Mouse (Mus musculus): ENCODE results near the gene Junb. TPM values are rescaled to one million over a fixed set of nuclear protein-coding genes. Genes with fewer than 3 reads are reported as not detected.
A peak's percentile ranks its signal among the peaks of the same experiment; 100 is the strongest.

The Junb gene
- polyA plus RNA-seq (2012; rRNA removed), result 52.0 and 106 TPM in 2 replicates

DNA sequence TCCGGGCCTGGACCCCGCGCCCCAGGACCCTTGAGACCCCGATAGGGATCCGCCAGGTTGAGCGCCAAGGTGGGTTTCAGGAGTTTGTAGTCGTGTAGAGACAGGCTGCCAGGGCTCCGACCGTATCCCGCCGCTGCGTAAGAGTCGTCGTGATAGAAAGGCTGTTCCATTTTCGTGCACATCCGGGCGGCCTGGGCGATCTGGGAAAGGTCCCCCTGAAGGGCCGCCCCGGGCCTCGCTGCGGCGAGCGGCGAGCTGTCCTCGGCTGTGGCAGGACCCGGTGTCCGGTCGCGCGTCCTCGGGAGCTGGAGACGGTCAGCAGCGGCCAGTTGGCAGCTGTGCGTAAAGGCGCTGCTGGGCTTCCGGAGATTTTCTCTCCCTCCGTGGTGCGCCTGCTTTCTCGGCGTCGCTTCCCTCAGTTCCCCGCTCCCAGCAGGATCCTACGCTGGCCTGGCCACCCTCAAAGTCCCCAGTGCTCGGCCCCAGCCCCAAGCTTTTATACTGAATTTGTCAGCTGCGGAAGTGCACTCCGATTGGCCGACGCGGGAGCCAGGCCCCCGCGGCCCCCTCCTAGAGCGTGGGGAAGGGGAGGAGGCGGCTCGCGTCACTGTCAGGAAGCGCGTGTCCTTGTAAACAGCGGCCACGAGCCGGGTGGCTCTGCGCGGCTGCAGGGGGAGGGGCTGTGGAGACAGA lies at the start of gene Junb:
Junb (minus strand) TSS at position 471 of the 693 bp plus-strand sequence.
- DNase-seq (ENCODE audit: extremely low spot score in 1 of 2, low spot score in 1 of 2), result peak; percentile 91 to 96

GRCm38 (mm10) chr8:85027922-85028321 lies 49.4 kb upstream of the Junb start:
- DNase-seq (ENCODE audit: extremely low spot score in 1 of 2, low spot score in 1 of 2), result no peak

- no peak for DNase-seq (ENCODE audit: extremely low spot score in 1 of 2, low spot score in 1 of 2)
Measured at GRCm38 (mm10) chr8:85027516-85027855, 49.0 kb upstream of the Junb start.

DNA sequence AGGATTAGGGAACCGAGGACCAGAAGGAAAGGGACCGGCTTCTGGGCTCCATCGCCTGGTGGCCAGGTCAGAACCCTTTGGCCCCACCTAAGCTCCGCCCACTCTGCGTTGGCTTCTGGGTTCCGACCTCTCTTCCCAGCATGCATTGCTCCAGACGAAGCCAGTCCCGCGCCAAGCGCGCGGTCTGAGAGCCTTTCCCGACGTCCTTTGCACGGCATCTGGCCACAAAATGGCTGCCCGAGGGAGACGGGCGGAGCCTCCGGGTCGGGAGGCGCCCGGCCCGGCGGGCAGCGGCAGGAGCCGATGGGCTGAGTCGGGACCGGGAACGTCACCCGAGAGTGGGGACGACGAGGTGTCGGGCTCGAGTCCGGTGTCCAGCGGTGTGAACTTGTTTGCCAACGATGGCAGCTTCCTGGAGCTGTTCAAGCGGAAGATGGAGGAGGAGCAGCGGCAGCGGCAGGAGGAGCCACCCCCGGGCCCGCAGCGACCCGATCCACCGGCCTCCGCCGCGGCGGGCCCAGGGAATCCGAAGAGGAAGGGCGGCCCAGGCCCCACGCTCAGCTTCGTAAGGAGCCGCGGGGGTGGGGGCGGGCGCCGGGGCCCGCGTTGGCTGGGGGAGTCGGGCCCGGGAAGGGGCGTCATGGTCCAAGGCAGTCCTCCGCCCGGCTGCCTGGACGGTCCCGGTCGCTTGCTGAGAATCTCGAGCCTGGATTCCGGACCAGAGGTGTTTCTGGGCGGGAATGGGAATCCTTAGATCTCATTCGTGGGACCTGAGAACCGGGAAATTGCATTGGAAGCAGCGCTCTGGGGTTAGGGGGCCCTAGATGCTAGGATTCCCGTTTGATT lies 48.4 kb upstream of the Junb start, which contains the start of gene Trir:
Trir (plus strand) TSS at position 154 of the 846 bp plus-strand sequence.
- peak; percentile 89 to 97 for DNase-seq (ENCODE audit: extremely low spot score in 1 of 2, low spot score in 1 of 2)

DNA sequence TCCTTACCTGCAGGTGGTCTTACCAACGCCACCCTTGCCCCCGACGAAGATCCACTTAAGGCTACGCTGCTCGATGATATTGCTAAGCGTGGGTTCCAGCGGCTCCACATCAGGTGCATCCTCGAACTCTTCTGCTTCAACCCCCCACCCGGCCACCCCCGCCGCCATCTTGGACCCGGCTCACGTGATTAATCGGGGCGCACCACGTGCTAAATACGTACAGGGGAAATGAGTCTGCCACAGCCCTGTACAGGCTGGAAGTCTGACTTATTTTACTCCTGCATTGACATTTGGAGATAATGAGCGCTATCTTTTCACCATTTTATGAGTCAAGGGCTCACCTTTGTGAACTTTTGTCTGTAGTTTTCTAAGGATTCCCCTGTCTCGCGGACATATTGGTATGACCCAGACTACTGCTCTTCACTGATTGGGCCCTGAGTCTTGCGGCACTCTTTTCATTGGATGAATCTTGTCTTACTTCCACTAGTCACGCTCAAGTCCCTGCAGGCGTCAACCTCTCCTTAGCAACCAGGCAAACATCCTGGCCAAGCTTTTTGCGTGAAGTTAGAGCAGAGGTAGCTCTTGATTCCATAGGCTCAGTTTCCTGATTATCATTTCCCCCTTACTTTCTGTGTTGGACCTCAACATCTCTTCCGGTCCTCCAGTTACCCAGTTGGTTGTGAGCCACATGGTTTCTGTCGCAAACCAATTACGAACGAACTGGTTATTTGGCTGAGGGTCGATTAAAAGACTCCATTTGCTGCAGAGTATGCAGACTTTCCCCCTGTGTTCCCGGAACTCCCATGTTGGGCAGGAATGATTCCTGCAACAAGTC lies 46.8 kb upstream of the Junb start, which contains the start of gene Asna1:
Asna1 (minus strand) TSS at position 184 of the 835 bp plus-strand sequence.
- peak; percentile 91 for DNase-seq (ENCODE audit: extremely low spot score in 1 of 2, low spot score in 1 of 2)

GRCm38 (mm10) chr8:85023846-85024245 lies 45.3 kb upstream of the Junb start:
- no peak for DNase-seq (ENCODE audit: extremely low spot score in 1 of 2, low spot score in 1 of 2)

GRCm38 (mm10) chr8:85021514-85022055 lies 43.1 kb upstream of the Junb start:
- DNase-seq (ENCODE audit: extremely low spot score in 1 of 2, low spot score in 1 of 2), result no peak

DNA sequence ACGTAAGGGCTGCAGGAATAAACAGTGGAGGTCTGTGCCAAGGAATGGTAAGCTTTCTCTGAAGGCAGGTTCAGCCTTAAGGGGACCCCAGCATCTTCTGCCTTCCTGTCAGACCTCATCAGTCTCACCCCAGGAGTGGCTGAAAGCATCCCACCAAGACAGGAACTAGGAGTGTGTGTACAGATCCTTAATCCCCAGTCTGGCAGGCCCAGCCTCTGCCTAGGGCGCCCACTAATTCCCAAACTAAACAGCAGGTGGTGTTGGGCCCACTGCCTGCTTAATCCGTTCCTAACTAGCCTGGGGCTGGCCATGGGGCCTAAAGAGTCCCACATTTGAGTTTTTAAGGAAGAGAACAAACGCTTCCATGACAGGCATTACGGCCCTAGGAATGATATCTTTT lies 38.7 kb upstream of the Junb start:
- no peak for DNase-seq (ENCODE audit: extremely low spot score in 1 of 2, low spot score in 1 of 2)

DNA sequence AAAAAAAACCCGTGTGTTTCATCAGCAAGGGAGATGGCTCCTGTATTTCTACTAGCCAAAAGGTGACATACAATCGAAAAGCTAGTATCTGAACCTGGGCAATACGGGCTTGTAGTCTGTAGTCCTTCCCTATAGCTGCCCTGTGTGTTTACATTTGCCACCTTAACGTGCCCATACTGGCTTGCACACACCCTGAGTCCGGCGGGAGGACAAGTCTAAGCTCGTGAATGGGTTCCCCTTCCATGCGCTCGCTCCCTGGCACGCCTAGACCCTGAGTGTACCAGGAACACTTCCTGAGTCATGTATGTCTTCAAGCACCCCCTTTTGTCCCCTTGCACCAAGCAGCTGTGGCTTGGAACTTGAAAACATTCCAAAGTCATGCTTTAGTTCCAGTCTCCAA lies 38.2 kb upstream of the Junb start:
- no peak for DNase-seq (ENCODE audit: extremely low spot score in 1 of 2, low spot score in 1 of 2)

GRCm38 (mm10) chr8:85014431-85014830 lies 35.9 kb upstream of the Junb start, which contains the start of gene Best2:
Gene Best2 (minus strand): TSS chr8:85014531.
- DNase-seq (ENCODE audit: extremely low spot score in 1 of 2, low spot score in 1 of 2), result no peak

- DNase-seq (ENCODE audit: extremely low spot score in 1 of 2, low spot score in 1 of 2), result peak; percentile 56 to 83
Measured at GRCm38 (mm10) chr8:85013230-85013840, 34.8 kb upstream of the Junb start.

DNA sequence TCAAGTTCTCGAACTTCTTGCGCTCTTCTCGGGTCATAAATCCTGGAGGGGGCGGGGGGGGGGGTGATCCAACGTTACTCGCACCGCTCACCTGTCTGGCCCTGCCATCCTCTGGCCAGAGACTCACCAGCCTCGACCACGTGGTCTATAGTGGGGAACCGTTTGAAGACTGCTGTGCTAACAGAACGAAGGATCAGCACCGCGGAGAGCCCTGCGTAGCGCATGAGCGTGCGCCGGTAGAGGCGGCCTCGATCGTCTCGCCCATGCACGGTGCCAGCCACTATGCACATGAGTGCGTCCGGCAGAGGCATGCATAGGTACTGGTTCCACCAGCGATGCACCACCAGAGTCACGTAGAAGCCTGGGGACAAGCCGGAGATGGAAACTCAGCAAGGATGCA lies 32.7 kb upstream of the Junb start:
- no peak for DNase-seq (ENCODE audit: extremely low spot score in 1 of 2, low spot score in 1 of 2)

DNA sequence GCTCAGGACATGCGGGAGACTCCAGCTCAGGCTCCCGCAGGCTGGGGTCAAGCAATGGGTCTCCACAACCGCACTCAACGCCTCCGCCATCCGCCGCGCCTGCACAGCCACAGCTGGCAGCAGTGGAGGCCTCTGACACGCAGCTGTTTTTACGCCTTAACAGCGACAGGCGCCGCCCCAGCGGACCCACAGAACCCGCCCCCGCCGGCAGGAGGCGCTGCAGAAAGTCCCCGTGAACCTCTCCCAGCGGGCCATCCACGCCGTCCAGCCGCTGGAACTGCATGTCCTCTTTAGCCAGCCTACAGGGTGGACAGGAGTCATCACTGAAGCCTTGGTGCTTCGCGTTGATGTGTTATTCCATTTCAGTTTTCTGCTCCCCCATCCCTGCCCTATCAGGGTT lies 29.2 kb upstream of the Junb start:
- no peak for DNase-seq (ENCODE audit: extremely low spot score in 1 of 2, low spot score in 1 of 2)

- peak; percentile 81 to 97 for DNase-seq (ENCODE audit: extremely low spot score in 1 of 2, low spot score in 1 of 2)
Measured at GRCm38 (mm10) chr8:84997649-84998295, 19.3 kb upstream of the Junb start.

GRCm38 (mm10) chr8:84996978-84997377 lies 18.5 kb upstream of the Junb start:
- DNase-seq (ENCODE audit: extremely low spot score in 1 of 2, low spot score in 1 of 2), result no peak

- no peak for DNase-seq (ENCODE audit: extremely low spot score in 1 of 2, low spot score in 1 of 2)
Measured at GRCm38 (mm10) chr8:84995680-84996079, 17.2 kb upstream of the Junb start.

GRCm38 (mm10) chr8:84994375-84994774 lies 15.9 kb upstream of the Junb start:
- no peak for DNase-seq (ENCODE audit: extremely low spot score in 1 of 2, low spot score in 1 of 2)

GRCm38 (mm10) chr8:84990836-84991235 lies 12.3 kb upstream of the Junb start:
- DNase-seq (ENCODE audit: extremely low spot score in 1 of 2, low spot score in 1 of 2), result no peak

GRCm38 (mm10) chr8:84990349-84990748 lies 11.8 kb upstream of the Junb start, which contains the start of gene Hook2:
Gene Hook2 (plus strand): TSS chr8:84990603.
- peak; percentile 95 to 98 for DNase-seq (ENCODE audit: extremely low spot score in 1 of 2, low spot score in 1 of 2)
